Mouse (Mus musculus): ENCODE measurements around the gene Cep112.

Gene Cep112

DNA sequence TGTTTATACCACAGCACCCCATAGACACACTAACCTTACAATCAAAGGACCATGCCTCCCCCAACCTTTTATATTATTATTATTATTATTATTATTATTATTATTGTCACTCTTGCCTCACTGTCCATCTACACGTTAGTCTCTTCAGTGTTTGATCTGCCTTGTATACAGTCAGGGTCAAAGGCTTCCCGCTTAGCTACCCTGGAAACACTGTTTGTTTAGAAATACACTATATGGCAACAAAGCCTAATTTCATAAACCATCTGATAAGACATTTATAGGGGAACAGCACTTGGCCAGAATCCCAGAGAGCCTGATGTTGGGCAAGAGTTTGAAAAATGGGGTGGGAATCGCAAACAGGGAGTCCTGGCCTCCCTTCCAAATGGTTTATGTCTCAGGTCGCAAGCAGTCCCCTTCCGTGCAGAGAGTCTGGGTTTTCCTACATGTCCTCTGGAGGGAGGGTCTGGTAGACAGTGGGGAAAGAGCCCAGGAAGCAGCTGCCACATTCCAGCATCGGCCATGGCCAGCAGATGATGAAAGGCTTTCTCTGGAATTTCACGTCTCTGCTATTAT is 451.7 kb downstream of the Cep112 start:
- no peak for DNase-seq (ENCODE audit: low spot score in 2 of 2)

- no peak for DNase-seq (ENCODE audit: low spot score in 2 of 2)
These were observed 452.5 kb downstream of the Cep112 start for GRCm38 (mm10) chr11:108877520-108877919.

DNA sequence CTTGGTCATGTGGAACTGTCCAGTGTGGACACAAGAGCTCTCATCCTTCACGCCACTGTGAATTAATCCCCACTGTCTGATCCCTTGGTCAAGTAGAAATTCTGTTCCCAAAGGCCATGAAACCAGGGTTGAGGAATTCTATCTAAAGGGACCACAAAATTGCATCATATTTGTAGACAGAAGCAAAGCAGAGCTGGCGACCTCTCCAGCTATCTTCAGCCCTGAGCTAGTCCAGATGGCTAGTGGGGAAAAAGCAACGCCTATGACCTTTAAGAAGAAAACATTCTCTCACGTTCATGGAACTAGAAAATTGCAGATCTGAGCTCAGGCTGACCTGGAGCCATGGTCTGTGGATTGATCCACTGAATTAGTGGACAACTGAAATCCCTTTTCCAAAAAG is 455.6 kb downstream of the Cep112 start:
- DNase-seq (ENCODE audit: low spot score in 2 of 2): no peak

DNA sequence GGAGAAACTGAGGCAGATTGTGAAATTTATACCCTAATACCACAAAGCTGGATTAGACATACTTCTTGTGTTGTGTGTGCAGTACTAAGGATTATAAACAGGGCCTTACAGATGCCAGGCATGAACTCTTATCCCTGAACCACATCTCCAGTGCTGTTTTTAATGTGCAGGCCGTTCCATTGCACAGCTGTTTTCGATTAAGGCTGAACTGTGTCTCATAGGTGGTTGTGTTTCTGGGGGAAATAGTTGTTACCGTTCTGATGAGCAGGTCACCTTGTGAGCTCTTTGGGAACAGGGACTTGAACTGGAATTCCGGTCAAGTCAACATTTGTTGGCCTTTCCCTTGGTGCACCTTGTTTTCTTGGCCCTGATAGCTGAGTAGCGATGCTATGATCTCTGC is 456.7 kb downstream of the Cep112 start:
- DNase-seq (ENCODE audit: low spot score in 2 of 2): no peak

GRCm38 (mm10) chr11:108885276-108885896 is 460.4 kb downstream of the Cep112 start:
- DNase-seq (ENCODE audit: low spot score in 2 of 2): no peak

DNA sequence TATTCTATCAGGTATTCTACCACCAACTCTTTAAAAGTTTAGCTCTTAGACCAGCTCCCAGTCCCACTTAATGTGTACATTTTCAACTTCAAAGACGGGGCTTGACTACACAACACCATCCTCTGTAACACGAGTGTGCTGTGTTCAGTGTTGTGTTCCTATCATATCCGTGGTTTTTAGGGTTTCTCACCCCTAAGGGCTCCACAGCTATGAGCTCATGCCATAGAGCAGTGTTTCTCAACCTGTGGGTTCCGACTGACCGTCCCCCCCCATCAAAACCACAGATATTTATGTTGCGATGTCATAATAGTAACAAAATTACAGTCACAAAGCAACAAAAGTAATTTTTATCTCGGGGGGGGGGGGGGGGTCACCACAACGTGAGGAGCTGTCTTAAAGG is 461.1 kb downstream of the Cep112 start:
- DNase-seq (ENCODE audit: low spot score in 2 of 2): no peak

DNA sequence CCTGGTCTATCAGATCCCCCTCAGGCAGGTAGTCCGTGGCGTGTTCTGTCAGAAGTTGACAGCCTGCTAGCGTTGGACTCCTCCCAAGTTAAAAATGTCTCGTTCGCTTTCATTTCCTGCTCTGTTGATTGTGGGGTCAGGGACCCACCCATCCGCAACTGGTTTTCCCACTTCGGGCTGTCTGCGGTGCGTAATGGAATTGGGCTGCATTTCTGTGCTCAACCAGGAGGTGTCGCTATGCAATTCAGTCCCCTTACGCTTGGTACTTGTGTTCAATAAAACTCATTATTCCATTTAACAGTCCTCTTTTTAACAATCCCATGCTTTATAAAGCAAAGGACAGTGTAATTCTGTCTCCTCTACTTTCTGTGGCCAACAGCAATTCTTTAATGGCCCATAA is 464.1 kb downstream of the Cep112 start:
- no peak for DNase-seq (ENCODE audit: low spot score in 2 of 2)

DNA sequence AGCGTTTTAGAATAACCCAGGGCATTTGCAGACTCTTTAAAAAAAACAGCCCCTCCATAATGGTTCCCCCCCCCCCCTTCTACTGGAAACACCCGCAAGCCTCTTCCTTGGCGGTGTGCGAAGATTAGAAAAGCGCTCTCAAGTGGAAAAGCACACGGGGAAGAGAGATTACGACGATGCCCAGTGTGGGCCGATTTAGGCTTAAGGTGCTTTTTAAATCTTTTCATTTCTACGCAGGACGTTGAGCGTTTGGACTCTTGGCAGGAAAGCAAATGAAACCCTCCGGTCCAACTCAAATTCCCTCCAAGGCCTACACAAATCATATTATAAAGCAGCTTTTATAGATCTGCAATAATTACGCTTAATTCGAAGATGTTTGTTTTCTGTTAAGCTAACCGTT is 465.6 kb downstream of the Cep112 start:
- no peak for DNase-seq (ENCODE audit: low spot score in 2 of 2)

- no peak for DNase-seq (ENCODE audit: low spot score in 2 of 2)
These were observed 466.3 kb downstream of the Cep112 start for GRCm38 (mm10) chr11:108891111-108891870.

GRCm38 (mm10) chr11:108891871-108892380 is 466.9 kb downstream of the Cep112 start:
- DNase-seq (ENCODE audit: low spot score in 2 of 2): no peak

DNA sequence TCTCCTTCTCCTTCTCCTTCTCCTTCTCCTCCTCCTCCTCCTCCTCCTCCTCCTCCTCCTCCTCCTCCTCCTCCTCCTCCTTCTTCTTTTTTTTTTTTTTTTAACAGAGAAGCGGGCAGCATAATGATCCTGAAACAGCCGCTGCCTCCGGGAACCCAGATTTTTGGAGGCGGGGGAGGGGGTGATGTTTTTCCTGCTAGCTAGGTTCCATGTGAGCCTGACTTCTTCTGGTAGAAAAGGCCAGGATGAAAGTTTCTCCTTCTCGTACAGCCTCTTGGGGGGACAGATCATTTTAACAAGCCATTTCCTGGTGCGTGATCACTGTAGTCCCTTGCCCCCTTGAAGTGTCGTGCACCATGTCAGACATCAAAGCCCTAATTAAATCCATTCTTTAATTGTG is 467.4 kb downstream of the Cep112 start:
- DNase-seq (ENCODE audit: low spot score in 2 of 2): no peak

- no peak for DNase-seq (ENCODE audit: low spot score in 2 of 2)
These were observed 468.3 kb downstream of the Cep112 start for GRCm38 (mm10) chr11:108893232-108893790.

DNA sequence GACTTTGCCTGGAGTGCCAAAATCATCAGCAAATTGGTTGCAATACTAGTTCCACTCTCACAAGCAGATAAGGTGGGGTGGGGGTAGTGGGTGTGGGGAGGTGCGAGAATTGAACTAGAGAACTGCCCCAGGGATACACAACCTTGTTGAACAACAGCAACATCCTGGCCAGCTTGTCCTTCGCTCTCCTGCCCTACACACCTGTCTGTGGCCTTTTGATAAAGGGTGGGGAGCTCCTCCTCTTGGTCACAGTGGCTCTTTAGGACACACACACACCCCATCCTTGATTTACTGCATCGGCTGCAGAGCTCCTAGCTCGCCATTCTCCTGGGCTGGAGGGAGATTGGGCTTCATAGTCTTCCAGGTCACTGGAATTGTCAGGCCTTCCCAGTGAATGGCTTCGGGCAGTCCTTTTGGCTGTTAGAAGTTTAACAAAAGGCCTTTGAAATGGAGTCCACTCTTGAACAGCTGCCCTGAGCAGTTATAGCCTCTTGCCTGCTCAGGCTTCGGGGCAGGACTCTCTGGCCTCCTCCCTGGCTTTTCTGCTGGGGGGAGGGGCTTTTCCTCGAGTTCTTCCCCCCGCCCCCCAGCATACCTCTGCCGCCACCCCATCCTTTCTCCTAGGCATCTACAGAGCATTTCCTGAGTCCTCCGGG is 469.0 kb downstream of the Cep112 start:
- DNase-seq (ENCODE audit: low spot score in 2 of 2): no peak

DNA sequence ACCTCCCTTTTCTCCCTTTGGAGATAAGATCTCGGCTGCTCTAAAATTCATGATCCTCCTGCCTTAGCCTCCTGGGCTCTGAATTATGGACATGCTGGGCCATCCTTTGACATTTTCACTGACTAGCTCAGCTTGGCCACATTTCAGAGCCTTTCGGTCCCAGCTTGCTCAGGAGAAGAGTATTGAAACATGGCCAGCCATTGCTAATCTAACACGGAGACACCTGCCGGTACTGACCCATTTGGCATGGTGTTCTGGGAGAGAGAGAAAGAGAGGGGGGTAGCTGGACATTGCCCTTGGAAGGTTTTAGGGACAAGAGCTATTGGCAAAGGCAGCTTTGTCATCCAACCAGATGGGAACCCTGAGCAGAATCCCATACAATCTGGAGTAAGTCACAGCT is 472.0 kb downstream of the Cep112 start:
- no peak for DNase-seq (ENCODE audit: low spot score in 2 of 2)

DNA sequence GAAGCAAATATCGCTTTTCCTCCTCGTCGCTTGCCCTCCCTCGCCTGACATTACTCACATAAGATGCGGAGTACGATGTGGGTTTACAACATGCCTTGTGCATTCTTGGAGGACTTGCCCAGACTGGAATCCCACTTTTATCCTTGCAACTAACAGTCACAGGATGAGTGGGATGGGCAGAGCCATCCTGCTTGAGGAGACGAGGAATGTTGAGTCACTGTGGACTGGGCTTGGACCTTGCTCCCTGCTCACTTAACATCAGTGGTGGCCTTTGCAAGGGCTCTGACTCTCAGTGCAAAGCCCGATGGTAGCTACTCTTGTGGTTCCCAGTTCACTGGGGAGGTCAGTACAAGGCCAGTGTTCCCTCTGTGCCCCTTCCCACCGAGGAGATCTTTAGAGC is 473.1 kb downstream of the Cep112 start:
- no peak for DNase-seq (ENCODE audit: low spot score in 2 of 2)

DNA sequence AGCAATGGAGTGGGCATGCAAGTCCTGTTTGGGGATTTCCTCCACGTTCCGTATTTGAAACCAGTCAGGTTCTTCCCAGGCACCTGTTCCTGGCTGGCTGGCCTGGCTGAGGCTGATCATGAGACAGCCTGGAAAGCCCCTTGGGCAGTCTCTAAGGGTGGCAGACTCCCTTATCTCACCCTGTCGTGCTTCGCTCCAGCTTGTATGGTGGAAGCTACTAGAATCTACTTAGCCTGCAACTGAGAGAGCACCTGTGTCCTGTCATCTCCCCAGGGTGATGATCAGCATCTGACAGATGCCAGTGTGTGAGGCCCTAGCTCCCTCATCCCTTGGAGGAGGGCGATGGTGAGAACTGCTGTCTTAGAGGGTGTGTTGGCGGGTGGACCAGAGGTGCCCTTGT is 473.5 kb downstream of the Cep112 start:
- no peak for DNase-seq (ENCODE audit: low spot score in 2 of 2)

DNA sequence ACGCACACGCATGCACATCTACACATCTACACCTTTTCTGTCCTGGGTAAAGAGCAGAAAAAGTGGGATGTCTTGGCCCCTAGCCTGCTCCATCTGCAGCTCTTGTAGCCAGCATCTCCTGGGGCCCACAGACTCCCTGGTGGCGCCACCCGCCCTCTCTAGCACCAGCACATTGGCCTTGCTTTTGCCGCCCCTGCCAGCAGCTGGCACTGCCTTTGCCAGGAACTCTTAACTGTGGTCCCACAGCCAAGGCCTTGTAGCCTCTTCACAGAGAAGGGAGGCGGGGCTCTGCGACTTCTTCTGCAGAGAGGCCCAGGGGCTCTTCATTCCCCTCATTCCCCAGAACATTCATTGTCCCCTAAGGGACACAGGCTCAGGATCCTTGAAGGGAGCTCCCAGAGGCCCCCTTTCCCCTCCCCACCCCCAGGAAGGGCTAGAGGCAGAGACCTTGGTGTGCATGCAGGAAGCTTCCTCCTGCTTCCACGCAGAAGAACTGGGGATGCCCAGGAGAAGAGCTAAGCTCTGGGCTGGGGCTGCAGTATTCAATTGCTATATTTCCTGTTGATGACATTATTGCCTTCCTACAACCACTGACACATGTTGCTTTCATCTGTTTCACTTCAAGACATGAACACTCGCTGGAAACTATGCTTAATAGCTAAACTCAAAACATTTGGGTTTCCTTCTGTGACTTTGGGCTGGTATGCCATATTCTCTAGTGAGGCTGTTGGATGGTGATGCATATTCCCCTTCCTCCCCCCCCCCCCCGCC is 475.9 kb downstream of the Cep112 start:
- DNase-seq (ENCODE audit: low spot score in 2 of 2): no peak

DNA sequence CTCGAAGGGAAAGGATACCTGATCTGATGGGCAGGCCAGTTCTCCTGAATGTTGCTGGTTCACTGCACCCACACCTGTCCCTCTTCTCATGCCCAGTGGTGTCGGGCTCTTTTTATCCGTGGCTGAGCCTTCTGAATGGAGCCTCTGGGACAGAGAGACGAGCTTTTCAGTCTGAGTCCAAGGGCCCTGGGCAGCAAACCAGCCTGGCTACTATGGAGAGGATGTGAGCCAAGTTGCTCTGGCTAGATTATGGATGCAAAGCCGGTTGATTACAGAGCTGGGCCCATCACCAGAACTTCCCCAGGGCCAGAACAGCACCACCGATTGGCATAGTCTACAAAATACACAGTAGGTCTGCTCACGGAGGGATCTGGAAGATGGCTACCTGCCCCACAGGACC is 476.7 kb downstream of the Cep112 start:
- DNase-seq (ENCODE audit: low spot score in 2 of 2): no peak

DNA sequence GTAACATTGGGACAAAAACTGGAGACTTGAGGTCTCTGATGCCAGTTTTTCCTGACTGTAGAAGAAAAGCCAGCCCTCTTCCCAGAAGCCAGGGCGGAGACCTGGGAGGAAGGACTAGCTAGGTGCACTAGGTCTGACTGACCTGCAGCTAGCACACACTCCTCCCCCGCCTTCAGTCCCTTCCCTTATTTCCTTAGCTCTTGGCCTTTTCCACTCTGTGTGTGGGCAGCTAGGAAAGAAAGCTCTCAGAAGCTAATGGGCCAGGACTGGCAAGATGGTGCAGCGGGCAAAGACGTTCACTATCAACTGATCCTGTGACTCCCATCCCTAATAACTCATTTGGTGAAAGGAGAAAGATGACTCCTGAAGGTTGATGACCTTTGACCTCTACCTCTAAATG is 477.3 kb downstream of the Cep112 start:
- no peak for DNase-seq (ENCODE audit: low spot score in 2 of 2)

- DNase-seq (ENCODE audit: low spot score in 2 of 2): no peak
These were observed 481.7 kb downstream of the Cep112 start for GRCm38 (mm10) chr11:108906590-108907254.

Data from spleen, postnatal 4 days (tissue).